Mouse (Mus musculus) cerebellum, adult 2 months (tissue): ENCODE measurements around the gene Smim1. TPM values are rescaled to one million over a fixed set of nuclear protein-coding genes. Genes with fewer than 3 reads are reported as not detected.

ENCODE experiments used
- DNase-seq, 2 experiments: peaks; one replicate each; pipeline ENCODE4 v3.0.0; 2021
- H3K27ac ChIP-seq: fragments of 200-500 bp; 2 replicates; pipeline ENCODE4 v1.5.1; 2012; ENCODE audit warnings: low read length, control low read depth, inconsistent platforms; ENCODE audit not compliant: insufficient read depth
- H3K27me3 ChIP-seq: fragments of 200-500 bp; 2 replicates; pipeline ENCODE4 v1.6.1; 2012; ENCODE audit warnings: inconsistent platforms, mild to moderate bottlenecking, low read length, moderate library complexity; ENCODE audit not compliant: control insufficient read depth, insufficient read depth
- H3K4me1 ChIP-seq: fragments of 200-500 bp; 2 replicates; pipeline ENCODE4 v1.6.1; 2011; ENCODE audit warnings: low read length; ENCODE audit not compliant: control insufficient read depth, insufficient read depth
- H3K4me3 ChIP-seq: fragments of 200-500 bp; replicated peaks from 2 replicates; pipeline ENCODE3; 2011; ENCODE audit warnings: mild to moderate bottlenecking, low read depth, low read length, control low read depth; ENCODE audit not compliant: insufficient read depth
- CTCF ChIP-seq: fragments of 200-500 bp; IDR thresholded peaks from 2 replicates; pipeline ENCODE4 v1.5.1; 2011; ENCODE audit warnings: low read depth, mild to moderate bottlenecking, control low read depth, low read length, moderate library complexity, borderline replicate concordance; ENCODE audit not compliant: insufficient read depth
- POLR2A ChIP-seq: fragments of 200-500 bp; IDR thresholded peaks from 2 replicates; pipeline ENCODE4 v1.6.1; 2011; ENCODE audit warnings: low read length, control low read depth, borderline replicate concordance; ENCODE audit not compliant: insufficient read depth
- WGBS: fragments of 180-500 bp; shearing (Covaris S2); methylation state at CpG from one replicate; pipeline ENCODE4 v1.1.7; 2018; 5-methylcytosine and 5-hydroxymethylcytosine counted together
- polyA plus RNA-seq: library from polyadenylated mRNA; depleted of rRNA; stranded (reverse); fragments of >200 nt; gene quantifications from 2 replicates; pipeline ENCODE4 v1.2.3, GENCODE M21; 2012

The Smim1 gene
- polyA plus RNA-seq, 1 experiment, result 39.6 TPM

DNA sequence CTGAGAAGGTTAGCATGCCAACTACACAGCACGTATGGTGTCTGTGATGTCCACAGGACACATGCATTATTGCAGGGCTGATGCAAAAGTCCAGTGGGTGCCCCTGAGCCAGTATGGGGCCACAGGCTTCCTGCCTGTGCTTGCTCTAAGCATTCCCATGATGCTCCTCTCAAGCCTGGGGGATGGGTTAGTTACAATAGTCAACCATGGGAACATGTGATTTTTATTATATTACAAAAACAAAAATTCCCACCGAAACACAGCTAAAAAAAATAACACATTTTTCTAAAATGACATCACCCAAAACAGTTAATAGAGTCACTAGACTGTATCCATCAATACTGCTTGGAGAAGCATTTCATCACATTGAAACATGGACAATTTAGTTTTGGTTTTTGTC is 30.0 kb upstream of the Smim1 start:
- Histone ChIP-seq H3K27me3 (no peaks in the 10 kb centered on the region), H3K4me1 (no peaks in the 10 kb centered on the region), H3K4me3 (no peak overlapping the region), H3K27ac (no peak overlapping the region)
- no peak for TF ChIP-seq CTCF
- no peak for TF ChIP-seq POLR2A
- WGBS, result 69% methylated on average over 2 of the region's 2 CpGs
- no peak for DNase-seq

- Histone ChIP-seq H3K4me3 (no peak overlapping the region), H3K4me1 (no peaks in the 10 kb centered on the region), H3K27ac (no peak overlapping the region), H3K27me3 (no peaks in the 10 kb centered on the region)
- TF ChIP-seq POLR2A, result no peak
- no peak for TF ChIP-seq CTCF
- 89% methylated on average over 7 of the region's 7 CpGs for WGBS
- no peak for DNase-seq
Measured at GRCm38 (mm10) chr4:154055482-154055881, 29.5 kb upstream of the Smim1 start.

GRCm38 (mm10) chr4:154053065-154053464 is 27.0 kb upstream of the Smim1 start:
- WGBS, result 59% methylated on average over 4 of the region's 4 CpGs
- DNase-seq, result no peak
- TF ChIP-seq POLR2A (no peak), CTCF (peak; percentile 36; the same call in 1 of the 2 replicates)
- no peaks in the 10 kb centered on the region for H3K27me3 ChIP-seq
- no peak overlapping the region for H3K4me3 ChIP-seq
- H3K27ac ChIP-seq, result no peak overlapping the region
- H3K4me1 ChIP-seq, result no peaks in the 10 kb centered on the region

DNA sequence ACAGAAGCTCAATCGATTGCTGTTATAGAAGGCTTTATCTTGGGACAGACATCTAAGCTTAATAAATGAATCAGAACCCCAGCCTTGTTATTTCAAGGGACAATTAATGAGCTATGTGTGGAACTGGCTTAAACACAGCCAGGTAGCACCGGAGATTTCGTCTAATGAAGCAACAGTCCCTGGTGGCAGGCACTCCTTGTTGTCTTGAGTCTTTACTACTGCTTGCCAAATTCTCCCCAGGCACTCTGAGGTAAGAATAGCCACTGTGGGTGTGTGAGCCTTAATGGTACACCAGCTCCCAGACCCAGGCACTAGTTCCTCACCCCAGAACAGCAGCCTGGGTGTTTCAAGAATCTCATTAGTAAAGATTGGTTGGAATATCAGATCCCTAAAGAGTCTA is 25.4 kb upstream of the Smim1 start:
- Histone ChIP-seq H3K4me1 (no peaks in the 10 kb centered on the region), H3K27me3 (no peaks in the 10 kb centered on the region), H3K4me3 (no peak overlapping the region), H3K27ac (no peak overlapping the region)
- WGBS, result 52% methylated on average over 3 of the region's 3 CpGs
- TF ChIP-seq POLR2A (no peak), CTCF (no peak)
- no peak for DNase-seq

DNA sequence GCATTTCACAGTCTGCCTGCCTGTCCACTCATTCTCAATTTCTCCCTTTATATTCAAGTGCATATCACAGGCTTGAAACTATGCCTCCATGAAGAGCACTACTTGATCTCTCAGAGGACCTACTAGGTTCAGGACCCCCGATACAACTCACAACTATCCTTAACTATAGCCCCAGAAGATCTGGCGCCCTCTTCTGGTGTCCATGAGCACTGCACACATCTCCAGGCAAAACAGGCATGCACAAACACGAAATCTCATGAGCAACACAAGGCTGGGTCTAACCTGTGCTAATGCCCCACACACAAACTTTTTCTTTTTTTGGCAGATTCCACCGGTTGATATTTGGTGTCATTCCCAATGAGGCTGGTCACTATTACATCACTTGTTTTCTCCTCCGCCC is 19.8 kb upstream of the Smim1 start:
- no peak for TF ChIP-seq POLR2A
- no peak for TF ChIP-seq CTCF
- WGBS, result 61% methylated on average over 5 of the region's 5 CpGs
- Histone ChIP-seq H3K27ac (no peak overlapping the region), H3K4me1 (no peaks in the 10 kb centered on the region), H3K4me3 (no peak overlapping the region), H3K27me3 (no peaks in the 10 kb centered on the region)
- DNase-seq, result no peak

DNA sequence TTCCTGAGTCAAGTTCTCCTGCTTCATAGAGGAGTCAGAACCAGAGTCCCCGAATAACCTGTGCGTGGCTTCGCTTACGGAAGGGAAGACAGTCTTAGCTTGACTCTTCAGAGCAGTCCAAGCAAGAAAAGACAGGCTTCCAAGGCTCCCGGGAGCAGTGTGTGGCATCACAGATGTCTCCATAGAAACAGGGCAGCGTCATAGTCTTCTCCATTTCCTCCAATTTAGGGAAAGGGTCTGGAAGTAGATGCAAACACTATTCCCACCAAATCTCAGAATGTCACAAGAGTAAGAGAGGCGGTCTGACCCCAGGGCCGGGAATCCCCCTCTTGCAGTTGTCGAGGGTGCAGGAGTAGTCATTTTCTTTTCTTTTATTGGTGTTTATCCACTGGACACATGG is 16.5 kb upstream of the Smim1 start, which contains the start of gene Ccdc27:
TSS of gene Ccdc27 (minus strand) at position 101 of the 400 bp plus-strand sequence.
- WGBS, result 73% methylated on average over 9 of the region's 9 CpGs
- H3K4me3 ChIP-seq, result no peak within 1 kb of the TSS
- no peaks in the 10 kb centered on the region for H3K4me1 ChIP-seq
- H3K27me3 ChIP-seq, result no peaks in the 10 kb centered on the region
- H3K27ac ChIP-seq, result no peak within 1 kb of the TSS
- TF ChIP-seq POLR2A, result no peak
- DNase-seq, result no peak

- H3K4me1 ChIP-seq, result no peaks in the 10 kb centered on the region; the same call in 1 of the 2 replicates
Measured at GRCm38 (mm10) chr4:154037123-154037522, 11.1 kb upstream of the Smim1 start.

DNA sequence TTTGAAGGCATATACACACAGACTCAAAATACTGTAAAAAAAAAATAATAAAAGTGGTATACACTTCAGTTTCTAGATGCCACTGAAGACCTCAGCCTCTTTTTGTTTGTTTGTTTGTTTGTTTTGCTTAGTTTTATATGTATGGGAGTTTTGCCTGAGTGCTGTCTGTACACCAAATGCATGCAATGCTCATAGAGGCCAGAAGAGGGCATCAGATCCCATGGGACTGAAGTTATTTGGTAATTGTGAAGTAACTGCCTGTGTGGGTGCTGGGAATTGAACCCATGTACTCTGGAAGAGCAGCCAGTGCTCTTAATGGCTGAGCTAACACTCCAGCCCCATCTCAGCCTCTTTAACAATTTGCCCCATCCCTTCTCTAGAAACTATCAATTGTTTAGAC is 2.6 kb upstream of the Smim1 start:
- Histone ChIP-seq H3K27ac (no peak overlapping the region), H3K4me3 (no peak overlapping the region), H3K27me3 (no peaks in the 10 kb centered on the region), H3K4me1 (no peaks in the 10 kb centered on the region)
- DNase-seq, result no peak
- TF ChIP-seq POLR2A (no peak), CTCF (0 out of 2 replicates have a peak, but pooled peaks have one; percentile 7)

More at GRCm38 (mm10) chr4:154037123-154037522, 11.1 kb upstream of the Smim1 start:
- 48% methylated on average over 3 of the region's 3 CpGs for whole genome bisulfite sequencing
- TF ChIP-seq POLR2A (no peak), CTCF (no peak)
- H3K27me3 ChIP-seq, result no peaks in the 10 kb centered on the region
- no peak for DNase-seq
- H3K27ac ChIP-seq, result no peak overlapping the region
- no peak overlapping the region for H3K4me3 ChIP-seq
